Mouse (Mus musculus) bone marrow, adult 2 months (tissue): ENCODE results near the gene G430095P16Rik. TPM values are rescaled to one million over a fixed set of nuclear protein-coding genes. Genes with fewer than 3 reads are reported as not detected.

Source experiments
- H3K27ac ChIP-seq: fragments of 200-500 bp; 2 replicates; pipeline ENCODE4 v1.5.1; 2012; ENCODE audit warnings: low read depth, mild to moderate bottlenecking, control low read depth, inconsistent platforms, low read length; ENCODE audit not compliant: control insufficient read depth, poor library complexity, insufficient read depth
- H3K4me1 ChIP-seq: fragments of 200-500 bp; 2 replicates; pipeline ENCODE4 v1.6.1; 2011; ENCODE audit warnings: low read length; ENCODE audit not compliant: control insufficient read depth, insufficient read depth
- H3K4me3 ChIP-seq: fragments of 200-500 bp; replicated peaks from 2 replicates; pipeline ENCODE3; 2011; ENCODE audit warnings: mild to moderate bottlenecking, low read depth, low read length, control low read depth; ENCODE audit not compliant: control insufficient read depth
- CTCF ChIP-seq: fragments of 200-500 bp; IDR thresholded peaks from 2 replicates; pipeline ENCODE4 v1.5.1; 2011; ENCODE audit warnings: low read length, control low read depth; ENCODE audit not compliant: control insufficient read depth, insufficient read depth
- POLR2A ChIP-seq: fragments of 200-500 bp; IDR thresholded peaks from 2 replicates; pipeline ENCODE4 v1.6.1; 2011; ENCODE audit warnings: low read depth, mild to moderate bottlenecking, control low read depth, low read length, borderline replicate concordance; ENCODE audit not compliant: control insufficient read depth
- whole genome bisulfite sequencing: fragments of 180-500 bp; shearing (Covaris S2); methylation state at CpG from one replicate; pipeline ENCODE4 v1.1.7; 2018; 5-methylcytosine and 5-hydroxymethylcytosine counted together
- polyA plus RNA-seq: library from polyadenylated mRNA; stranded (reverse); fragments of >200 nt; gene quantifications from 2 replicates; pipeline ENCODE4 v1.2.4, GENCODE M21; 2011; ENCODE audit warnings: low replicate concordance; ENCODE audit not compliant: missing spikeins, insufficient read depth, insufficient read length

The G430095P16Rik gene
- polyA plus RNA-seq, 1 experiment = 27.2 TPM

DNA sequence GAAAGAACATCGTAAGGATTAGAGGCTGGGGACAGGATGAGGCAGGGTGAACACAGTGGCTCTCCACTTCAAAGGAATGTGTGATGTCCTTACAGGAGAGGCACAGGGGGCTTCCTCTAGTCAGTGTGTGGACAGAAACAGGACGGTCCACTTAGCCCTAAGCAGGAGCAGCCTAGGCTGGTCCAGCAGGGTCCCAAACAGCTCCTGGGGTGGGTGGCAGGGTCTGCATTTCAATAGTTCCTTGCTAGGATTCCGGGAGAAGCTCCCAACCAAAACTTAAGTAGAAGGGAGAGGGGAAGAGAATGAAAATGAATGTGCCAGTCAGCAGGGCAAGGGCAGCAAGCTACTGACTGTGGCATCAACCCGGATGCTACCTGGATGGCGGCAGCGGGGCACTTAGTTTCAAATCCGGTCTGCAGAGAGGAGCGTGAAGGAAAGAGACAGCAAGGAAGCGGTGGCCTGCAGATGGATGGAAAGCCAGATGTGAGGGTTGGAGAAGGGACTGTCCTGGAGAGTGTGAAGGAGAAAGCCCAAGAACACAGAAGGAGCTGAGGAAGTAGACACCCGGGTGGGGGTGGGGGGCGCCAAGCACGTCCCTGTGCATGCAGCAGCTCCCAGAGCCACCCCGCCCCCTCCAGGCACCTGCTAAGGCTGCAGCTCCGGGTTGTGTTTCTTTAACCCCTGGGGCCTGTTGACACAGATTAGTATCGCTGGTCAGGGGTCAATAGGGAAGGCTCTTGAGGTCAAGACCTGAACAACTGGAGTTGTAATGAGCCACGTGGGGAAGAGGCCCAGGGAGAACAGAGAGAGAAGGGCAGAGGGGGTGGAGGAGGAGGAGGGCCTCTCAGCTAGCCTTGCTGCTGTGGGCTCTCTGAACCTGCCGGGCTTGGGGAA lies 22.5 kb downstream of the G430095P16Rik start:
- Histone ChIP-seq H3K27ac (no peak overlapping the region), H3K4me3 (no peak overlapping the region), H3K4me1 (peaks cover 2% of the 10 kb centered on the region; the same call in 1 of the 2 replicates)
- 34% methylated on average over 17 of the region's 17 CpGs for WGBS
- no peak for TF ChIP-seq CTCF
- no peak for TF ChIP-seq POLR2A

DNA sequence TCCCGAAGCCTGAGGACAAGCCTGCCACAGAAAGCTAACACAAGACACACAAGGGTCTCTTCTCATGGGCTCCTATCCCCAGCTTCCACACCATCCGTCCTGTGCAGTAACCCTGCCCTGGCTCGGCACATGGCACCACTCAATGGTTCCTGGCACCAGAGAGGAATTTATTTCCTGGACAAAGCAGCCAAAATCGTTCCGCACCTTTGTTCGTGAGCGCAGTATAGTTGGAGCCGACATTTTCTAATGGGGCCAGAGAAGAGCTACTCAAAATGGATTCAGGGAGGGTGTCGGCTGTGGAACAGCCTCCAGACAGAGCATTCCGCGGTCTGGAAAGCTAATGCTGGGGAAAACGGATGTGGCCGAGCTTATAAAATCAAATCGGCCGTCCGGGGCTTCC lies 26.7 kb downstream of the G430095P16Rik start:
- Histone ChIP-seq H3K4me3 (no peak overlapping the region), H3K4me1 (peaks cover 2% of the 10 kb centered on the region; the same call in 1 of the 2 replicates), H3K27ac (no peak overlapping the region; the same call in 1 of the 2 replicates)
- 91% methylated on average over 16 of the region's 16 CpGs for WGBS
- no peak for TF ChIP-seq CTCF
- TF ChIP-seq POLR2A = no peak

DNA sequence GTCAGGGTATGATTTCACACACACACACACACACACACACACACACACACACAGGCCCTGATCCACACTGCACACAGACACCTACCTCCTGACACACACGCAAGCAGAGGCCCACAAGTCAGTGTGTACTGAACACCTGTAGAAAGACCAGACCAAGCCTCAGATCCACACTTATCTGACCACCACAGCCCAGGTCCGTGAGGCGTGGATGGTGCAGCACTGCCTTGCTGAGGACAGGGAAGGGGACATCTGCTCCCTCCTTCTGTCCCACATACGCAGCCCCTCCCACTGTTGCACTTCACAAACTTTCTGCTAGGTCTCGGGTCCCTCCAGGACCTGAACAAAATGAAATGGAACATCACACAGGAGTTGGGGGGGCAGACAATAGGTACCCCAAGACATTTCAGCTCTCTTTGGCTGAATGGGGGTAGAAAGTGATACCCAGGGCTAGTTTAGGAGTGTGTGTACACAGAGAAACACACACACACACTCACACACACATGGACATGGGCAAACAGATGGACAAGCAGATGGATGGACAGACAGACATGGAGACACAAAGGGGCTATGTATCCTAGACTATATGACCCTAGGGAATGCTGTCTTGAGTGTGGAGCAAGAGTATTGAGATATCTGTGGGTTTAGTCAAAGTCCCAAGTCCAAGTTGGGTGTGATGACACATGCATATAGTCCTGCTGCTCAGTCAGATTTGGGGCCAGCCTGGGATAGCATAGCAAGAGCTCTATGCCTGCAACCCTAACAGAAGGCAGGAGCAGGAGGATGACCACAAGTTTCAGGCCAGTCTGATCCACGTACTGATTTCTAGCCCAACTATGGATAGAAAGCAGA lies 30.2 kb downstream of the G430095P16Rik start:
- Histone ChIP-seq H3K4me1 (no peaks in the 10 kb centered on the region), H3K27ac (no peak overlapping the region), H3K4me3 (no peak overlapping the region)
- WGBS = 83% methylated on average over 6 of the region's 6 CpGs
- TF ChIP-seq POLR2A = no peak
- no peak for TF ChIP-seq CTCF

DNA sequence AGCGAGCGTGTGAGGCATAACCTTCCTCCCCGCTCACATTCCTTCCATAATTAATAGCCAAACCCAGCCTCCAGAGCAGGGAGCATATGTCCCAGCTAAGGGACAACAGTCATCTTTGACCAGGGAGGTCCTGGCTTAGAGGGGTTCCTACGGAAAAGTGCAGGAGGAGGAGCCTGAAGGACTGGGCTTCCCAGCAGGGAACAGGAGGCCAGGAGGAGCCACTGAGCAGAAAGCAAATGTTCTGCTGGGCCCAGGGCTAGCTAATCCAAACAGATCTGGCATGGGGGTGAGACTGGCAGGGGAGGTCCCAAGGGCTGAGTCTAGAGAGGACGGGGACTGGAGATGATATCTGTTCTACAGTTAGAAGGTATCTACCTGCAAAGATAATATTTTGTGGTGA lies 34.7 kb downstream of the G430095P16Rik start:
- Histone ChIP-seq H3K27ac (no peak overlapping the region), H3K4me3 (no peak overlapping the region), H3K4me1 (no peaks in the 10 kb centered on the region)
- no peak for TF ChIP-seq CTCF
- TF ChIP-seq POLR2A = no peak
- WGBS = 85% methylated on average over 5 of the region's 5 CpGs

DNA sequence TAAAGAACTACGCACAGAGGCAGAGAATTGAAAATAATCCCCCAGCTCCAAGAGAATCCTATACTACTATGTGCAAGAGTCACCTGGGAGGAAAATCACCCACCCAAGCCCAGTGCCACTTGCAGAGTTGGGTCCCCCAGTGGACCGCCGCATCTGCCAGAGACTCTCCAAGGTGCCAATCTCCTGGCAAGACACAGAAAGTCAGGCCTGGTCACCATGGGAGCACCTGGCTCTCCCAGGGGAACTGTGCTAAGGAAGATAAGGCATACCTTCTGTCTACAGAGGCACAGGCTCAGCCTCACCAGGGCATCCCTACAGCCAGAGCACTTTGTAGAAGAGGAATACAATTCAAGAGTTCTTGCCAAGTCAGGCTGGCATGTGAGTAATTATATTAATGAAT lies 35.5 kb downstream of the G430095P16Rik start:
- 94% methylated on average over 3 of the region's 3 CpGs for WGBS
- Histone ChIP-seq H3K27ac (no peak overlapping the region), H3K4me1 (no peaks in the 10 kb centered on the region), H3K4me3 (no peak overlapping the region)
- TF ChIP-seq CTCF (no peak), POLR2A (no peak)

DNA sequence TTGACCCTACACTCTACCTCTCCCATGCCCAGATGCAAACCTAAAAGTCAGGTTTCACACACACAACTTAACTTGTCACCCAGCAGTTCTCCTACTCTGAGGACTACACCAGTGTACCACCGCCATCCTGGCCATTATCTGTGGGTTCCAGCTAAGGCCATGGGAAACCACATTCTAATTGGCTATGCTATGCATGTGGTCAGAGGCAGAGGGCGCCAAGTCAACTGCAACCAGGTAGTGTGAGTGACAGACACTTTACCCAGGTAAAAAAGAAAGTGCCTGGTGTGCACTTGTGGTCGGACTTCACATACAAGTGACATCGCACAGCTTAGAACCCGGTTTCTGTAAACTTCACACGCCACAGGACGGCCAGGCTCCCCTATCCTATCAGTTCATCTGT lies 36.3 kb downstream of the G430095P16Rik start:
- Histone ChIP-seq H3K27ac (no peak overlapping the region), H3K4me1 (no peaks in the 10 kb centered on the region), H3K4me3 (no peak overlapping the region)
- no peak for TF ChIP-seq POLR2A
- TF ChIP-seq CTCF = peak; percentile 37; the same call in 1 of the 2 replicates
- WGBS = 50% methylated on average over 7 of the region's 7 CpGs

DNA sequence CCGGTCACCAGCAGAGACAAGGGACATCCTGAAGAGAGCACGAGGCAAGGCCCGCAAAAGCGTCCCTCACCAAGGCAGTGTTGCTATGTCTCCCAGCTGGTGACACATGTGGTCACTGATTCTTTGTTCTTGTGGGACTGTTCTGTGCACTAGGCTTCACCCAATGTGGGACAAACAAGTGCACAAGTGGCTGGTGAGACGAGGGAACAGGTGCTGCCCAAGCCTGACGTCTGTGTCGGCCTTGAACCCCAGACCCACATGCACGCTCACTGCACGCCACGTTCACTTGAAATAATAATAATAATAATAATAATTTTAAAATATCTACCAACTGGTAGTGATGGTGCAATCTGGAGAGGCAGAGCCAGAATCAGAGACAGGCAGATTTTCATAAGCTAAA lies 36.9 kb downstream of the G430095P16Rik start:
- Histone ChIP-seq H3K4me3 (no peak overlapping the region), H3K4me1 (no peaks in the 10 kb centered on the region), H3K27ac (no peak overlapping the region)
- no peak for TF ChIP-seq POLR2A
- no peak for TF ChIP-seq CTCF
- 84% methylated on average over 10 of the region's 10 CpGs for WGBS

DNA sequence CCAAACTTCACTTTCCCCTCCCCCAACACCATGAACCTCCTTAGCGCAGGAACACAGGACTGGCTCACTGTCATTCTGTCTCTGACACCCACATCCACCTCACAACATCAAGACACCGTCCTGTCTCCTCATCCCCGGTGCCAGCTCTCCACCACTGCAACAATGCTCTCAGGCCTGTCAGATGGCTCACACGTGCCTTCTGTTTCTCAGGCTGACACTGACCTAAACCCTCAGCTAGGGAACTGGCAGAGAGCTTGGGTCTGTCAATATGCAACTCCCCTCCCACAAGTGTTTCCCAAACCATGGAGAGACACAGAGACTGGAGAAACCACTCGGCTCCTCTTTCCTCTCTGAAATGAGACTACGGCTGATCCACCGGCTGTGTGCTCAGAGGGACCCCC lies 37.6 kb downstream of the G430095P16Rik start:
- 82% methylated on average over 7 of the region's 7 CpGs for WGBS
- Histone ChIP-seq H3K4me3 (no peak overlapping the region), H3K4me1 (no peaks in the 10 kb centered on the region), H3K27ac (no peak overlapping the region)
- TF ChIP-seq CTCF (no peak), POLR2A (no peak)
